Mouse (Mus musculus) CD4-positive helper T cell, adult 2 months (primary cell): ENCODE measurements around the gene Dstyk.

Source experiments
- DNase-seq: peaks from one replicate; pipeline ENCODE4 v3.0.0-alpha.2; 2012; ENCODE audit warnings: low read depth, missing footprints, low spot score

The Dstyk gene

DNA sequence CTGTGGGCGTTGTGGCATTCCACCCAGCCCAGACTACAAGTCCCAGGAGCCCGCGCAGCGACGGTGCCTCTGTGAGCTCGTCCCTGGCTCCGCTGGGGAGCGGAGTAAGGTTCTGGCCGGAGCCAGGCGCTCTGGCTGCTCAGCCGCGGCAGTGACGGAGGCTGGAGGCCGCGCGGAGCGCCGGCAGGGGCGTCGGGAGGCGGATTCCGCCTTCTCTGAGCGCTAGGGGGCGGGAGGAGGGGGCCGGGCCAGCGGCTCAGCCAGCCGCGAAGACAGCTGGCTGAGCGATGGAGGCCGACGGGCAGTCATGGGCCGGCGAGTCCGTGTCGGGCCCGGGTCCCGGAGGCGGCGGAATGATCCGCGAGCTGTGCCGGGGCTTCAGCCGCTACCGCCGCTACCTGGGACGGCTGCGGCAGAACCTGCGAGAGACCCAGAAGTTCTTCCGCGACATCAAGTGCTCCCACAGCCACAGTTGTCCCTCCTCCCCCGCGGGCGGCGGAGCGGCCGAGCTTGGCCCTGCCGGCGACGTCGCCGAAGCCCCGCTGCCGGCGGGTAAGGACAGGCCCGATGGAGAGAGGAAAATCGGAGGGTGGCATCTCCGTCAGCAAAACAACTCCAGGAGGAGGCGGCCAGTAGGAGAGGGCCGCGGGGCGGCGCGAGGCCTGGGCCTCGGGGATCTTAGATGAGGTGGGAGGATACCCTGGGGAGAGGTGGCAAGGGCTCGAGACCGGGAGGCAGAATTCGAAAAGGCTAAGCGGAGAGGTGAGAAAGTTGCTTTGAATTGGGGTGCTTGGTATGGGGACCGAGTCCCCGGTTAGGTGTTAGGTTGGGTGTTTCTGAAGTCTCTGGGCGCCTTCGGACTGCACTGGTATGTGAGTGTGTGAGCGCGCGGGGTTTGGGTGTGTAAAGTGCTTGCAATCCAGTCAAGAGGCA lies at the start of gene Dstyk:
Gene Dstyk, plus strand, starts transcription at position 237 of the 933 bp plus-strand sequence.
- peak; percentile 90 for DNase-seq

- peak; percentile 54 for DNase-seq
These were observed 49.5 kb upstream of the Dstyk start for GRCm38 (mm10) chr1:132367692-132368506.

DNA sequence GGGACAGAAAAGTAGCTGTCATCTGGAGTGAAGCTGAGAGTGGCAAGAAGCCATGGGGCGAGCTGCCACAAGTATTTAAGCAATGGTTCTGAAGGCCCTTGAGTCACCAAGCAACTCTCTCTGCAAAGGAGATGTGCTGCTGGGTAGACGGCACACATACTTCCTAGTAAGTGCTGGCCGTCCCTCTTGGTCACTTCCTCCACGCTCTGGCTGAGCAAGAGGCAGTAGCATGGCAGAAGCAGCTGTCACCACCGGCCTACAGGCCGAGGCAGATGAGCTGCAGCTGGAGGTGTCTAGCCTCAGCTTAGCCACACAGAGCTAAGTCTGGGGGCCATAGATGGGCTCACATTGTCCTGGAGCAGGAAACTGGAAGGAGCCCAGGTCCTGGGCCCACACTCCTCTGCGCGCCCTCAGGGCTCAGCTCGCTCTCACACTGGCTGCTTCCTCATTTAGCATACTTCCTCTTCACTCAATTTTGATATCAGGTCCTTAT lies 46.6 kb upstream of the Dstyk start:
- no peak for DNase-seq

DNA sequence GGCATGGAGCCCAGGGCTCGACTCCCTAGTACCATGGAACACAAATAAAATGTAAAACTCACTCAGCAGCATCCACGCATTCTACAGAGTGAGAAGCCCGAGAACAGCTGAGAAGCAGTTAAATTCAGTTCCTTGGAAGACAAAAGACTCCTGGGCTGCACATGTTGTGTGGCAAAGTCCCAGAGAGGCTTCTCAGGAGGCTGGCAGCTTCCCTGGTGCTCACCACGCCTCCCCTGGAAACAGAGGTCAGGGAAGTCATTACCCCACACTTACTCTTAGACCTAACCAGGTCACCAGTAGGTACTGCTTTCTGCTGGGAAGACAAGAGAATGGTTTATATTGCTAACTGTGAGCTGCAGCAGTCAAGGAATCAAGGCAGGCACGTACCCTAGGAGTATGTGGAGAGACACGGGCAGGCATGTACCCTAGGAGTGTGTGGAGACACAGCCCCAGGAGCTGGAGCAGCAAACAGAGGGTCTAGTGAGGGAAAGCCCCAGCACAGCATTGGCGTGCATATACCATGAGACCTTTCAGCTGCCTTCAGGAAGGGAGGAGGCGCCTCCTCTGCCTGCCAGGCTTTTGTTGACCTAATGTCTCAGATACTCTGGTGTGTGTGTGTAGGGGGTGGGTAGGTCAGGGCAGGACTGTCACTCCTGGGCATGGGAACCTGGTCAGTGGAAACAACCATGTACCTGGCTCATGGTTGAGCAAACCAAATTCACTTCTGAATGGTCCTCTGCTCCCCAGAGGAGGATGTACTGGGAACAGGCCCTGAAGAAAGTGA lies 45.9 kb upstream of the Dstyk start:
- DNase-seq, result no peak

GRCm38 (mm10) chr1:132372354-132372753 lies 45.0 kb upstream of the Dstyk start:
- DNase-seq, result no peak

DNA sequence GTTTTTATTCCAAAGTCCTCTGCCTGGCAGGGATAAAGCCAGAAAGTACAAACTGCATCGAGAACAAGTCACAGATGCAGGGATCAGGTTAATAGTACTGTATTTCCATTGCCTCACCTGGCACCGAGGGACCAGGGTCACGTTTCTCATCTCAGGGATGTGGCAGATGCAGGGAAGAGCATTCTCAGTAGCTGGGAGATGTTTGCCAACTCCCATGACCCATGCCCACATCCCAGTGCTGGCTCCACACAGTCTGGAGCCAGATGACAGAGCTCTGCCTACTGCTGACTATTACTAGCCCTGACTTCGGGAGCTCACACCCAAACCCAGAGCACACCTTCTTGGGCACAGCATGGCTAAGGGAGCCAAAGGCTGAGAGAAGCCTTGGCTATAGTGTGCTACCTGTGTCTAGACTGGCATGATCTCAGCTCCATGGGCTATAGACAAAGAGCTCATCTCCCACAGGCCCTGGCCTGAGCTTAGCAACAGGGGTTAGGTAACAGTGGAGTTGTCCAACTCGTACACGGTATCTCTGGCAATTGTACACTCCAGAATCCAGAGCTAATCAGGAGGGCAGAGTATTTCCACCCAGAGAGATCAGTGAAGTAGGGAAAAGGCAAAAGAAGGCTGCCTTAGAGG lies 44.3 kb upstream of the Dstyk start:
- no peak for DNase-seq

DNA sequence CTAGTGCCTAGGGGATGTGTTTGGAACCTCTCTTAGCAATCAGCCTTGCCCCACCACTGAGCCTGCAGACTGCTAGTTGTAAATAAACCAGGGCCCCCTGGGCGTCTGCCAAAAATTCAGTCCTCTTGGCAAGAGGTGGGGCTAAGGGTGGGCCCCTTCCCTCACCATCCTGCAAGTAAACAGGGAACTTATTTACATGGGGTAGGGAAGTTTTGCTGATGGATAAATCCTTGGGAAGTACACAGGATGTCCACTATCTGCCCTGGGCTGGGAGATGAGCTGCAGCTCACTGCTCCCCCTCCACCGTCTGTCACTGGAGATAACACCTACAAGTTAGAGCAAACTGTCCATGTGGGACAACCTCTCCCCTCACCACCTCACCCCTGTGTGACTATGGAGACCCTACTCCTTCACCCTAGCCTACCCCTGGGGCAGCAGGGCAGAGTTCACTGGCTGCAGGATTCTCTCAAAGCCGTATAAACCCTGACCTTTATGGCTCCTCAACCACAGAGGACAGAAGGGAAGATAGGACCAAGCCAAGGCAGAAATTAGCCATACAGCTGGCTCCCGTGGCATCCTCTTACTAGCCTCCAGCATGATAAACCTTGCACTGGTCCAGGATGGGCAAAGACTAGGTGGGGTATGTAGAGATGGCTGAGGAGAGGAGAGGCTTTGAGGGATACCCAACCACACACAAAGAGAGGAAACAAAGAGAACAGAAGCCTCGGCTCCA lies 43.0 kb upstream of the Dstyk start:
- DNase-seq, result no peak

DNA sequence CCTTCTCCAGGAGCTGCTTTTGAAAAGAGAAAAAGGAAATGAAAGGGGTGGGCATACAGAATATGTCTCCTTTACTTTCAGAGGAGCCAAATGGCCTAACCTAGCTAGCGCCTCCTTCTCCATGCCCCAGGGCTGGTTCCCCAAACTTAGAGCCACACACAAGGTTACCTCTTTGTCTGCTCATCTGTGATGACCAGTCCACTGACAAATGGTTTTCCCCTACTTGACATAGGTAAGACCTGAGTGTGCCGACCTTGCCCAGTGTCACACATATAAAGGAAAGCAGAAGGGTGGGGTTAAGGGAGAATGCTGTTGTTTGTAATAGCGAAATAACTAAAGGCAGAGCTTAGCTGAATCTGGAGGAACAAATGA lies 42.5 kb upstream of the Dstyk start:
- no peak for DNase-seq

DNA sequence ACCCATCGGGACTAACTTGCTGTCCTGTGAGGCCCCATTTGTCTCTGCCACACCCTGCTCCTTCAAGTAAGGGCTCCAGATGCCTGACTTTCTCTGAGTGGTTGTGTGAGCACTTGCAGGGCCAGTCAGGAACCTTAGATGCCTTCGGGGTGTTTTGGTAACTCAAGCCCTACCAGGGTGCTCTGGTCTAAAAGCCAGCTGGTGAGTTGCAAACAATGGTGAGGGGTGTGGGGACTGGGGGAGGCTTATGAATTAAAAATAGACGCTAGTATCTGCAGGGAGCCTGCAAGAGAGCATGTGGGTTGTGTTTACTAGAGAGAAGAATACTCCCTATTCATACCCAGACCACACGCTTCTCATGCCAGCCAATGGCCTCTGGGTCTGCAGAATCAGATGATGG lies 42.1 kb upstream of the Dstyk start:
- DNase-seq, result no peak

DNA sequence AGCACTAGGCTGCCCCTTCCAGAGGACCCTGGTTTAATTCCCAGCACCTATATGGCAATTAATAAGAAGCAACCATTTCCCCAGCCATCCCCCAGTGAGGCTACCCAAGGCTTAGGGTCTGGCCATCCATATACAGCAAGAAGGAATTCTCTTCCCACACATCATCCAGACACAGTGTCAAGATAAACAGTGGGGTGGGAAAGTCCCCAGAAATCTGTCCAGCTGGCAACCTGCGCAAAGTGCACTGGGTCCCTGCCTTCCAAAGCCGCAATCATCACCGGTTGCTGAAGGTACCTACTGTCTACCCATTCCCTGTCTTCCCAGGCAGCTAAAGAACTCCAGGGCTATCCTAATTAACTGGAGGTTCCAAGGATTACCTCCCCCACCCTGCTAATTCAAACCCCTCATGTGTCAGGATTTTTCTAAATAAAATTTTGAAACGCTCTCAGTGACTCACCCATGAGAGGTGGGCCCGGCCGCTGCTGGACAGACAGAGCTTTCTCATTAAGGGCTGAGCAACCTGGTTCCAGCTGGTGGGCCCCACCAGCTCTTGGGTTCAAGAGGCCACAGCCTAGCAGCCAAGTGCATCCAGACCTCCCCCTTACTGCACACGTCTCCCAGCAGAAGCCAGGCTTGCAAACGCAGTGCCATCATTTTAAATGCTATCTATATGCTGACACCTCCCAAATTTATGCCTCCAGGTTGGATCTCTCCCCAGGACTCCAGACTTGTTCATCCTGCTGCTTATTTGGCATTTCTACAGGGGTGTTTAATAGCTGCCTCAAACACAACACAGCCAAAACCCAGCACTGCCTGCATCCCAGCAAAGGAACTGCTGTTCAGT lies 40.9 kb upstream of the Dstyk start:
- no peak for DNase-seq

- no peak for DNase-seq
These were observed 40.3 kb upstream of the Dstyk start for GRCm38 (mm10) chr1:132377055-132377365.

DNA sequence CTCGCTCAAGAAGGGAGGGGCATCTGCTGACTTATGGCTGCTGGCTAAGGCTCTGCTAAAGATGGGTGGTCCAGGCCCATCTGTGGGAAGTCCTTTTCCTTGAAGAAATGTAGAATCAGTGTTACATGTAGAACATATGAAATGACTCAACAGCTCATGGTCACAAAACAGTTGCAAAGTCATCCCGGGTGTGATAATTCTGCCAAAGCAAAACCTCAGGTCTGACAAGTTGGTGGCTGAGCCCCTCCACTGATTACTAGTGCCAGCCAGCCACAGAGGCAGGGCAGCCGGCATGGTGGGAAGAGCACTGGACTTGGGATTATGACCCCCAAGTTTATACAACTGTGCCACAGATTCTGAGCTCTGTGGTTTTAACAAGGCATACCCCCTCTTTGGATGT lies 39.5 kb upstream of the Dstyk start:
- no peak for DNase-seq

DNA sequence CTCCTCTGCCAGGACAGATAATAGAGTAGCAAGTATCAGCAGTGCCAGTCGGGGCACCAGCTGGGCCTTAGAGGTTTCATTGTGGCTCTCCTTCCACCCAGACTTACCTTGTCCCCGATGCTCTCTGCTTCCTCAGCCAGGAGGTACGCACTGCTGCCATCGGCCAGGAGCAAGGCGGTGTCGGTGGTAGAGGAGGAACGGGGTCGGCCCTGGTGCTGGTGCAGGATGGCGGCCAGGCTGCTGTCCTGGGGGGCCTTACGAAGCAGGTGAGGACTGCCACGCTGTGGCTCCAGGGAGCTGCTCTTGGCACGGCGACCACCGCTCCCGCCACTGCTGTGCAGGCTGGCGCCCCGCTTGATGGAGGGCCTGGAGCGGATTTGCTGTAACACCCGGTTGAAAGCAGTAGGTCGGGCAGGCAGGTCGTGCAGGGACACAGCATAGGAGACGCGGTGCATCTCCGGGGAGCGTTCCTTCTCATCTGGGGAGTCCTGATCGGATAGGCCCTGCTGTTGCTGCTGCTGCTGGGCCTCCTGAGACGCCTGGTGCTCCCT lies 36.7 kb upstream of the Dstyk start:
- no peak for DNase-seq

GRCm38 (mm10) chr1:132381929-132382328 lies 35.4 kb upstream of the Dstyk start:
- DNase-seq, result no peak

- no peak for DNase-seq
These were observed 33.3 kb upstream of the Dstyk start for GRCm38 (mm10) chr1:132384001-132384554.

DNA sequence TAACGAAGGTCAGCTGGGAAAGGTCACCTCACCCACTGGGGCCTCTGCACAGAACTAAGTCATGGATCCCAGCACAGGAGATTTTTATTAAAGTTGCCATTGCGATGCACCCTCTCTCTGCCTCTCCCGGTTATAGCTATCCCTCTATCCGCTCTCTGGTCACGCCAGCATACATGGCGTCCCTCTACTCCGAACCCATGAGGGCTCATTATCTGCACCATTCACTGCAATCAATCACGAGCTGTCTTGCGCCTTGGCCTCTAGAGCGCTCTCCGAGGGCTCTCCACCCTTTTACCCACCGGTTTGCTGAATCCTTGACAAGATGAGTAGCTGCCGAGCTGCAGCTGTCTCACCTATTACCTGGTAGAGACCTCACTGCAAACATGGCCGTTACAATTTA lies 32.1 kb upstream of the Dstyk start:
- DNase-seq, result no peak

GRCm38 (mm10) chr1:132385711-132386110 lies 31.6 kb upstream of the Dstyk start:
- DNase-seq, result no peak

DNA sequence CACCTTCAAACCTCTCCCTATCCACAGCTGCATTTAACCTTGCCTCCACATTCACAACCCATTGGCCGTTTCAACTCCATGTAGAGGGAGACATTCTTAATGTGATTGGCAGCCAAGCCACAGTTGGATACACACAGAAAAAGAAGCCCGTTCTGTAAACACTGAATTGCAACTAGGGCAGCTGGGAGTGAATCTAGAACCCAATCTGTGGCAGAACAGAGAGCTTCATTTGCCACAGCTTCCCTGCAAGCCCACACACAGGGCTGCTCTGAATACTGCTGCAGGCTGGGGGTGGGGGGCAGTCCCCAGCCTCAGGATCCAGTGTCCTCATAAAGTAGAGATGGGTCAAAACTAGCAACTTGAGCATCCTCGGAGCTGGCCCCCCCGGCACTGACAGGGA lies 31.1 kb upstream of the Dstyk start:
- no peak for DNase-seq

DNA sequence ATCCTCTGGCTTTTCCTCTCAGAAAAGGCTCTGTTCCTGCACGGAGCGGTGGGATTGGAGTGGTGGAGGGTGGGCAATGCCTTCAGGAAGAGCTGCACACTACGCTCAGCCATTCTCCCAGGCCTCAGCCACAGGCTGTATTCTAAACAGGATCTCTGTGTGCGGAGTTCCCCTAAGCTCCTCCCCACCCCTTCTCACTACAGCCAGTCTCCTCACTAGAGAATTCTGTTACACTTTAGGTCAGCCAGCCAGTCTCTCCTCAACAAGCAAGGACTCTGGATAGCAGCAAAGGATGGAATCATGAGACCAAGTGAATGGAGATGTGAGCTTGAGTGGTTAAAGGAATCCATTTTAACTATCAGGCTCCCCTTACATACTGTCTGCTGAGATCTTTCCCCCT lies 29.4 kb upstream of the Dstyk start:
- no peak for DNase-seq
